Mouse (Mus musculus): ENCODE results near the gene Fndc3a. TPM values are rescaled to one million over a fixed set of nuclear protein-coding genes. Genes with fewer than 3 reads are reported as not detected.

The Fndc3a gene
- polyA plus RNA-seq, 1 experiment from 2014 or later = 48.1 TPM

- H3K4me2 ChIP-seq = no peak overlapping the region
- no peaks in the 10 kb centered on the region for H3K27me3 ChIP-seq
- no peak overlapping the region for H3K27ac ChIP-seq
- no peak overlapping the region for H3K9ac ChIP-seq
- 95% methylated on average over 3 of the region's 3 CpGs for WGBS
- no peaks in the 10 kb centered on the region for H3K9me3 ChIP-seq
- no peaks in the 10 kb centered on the region for H3K4me1 ChIP-seq
- H3K4me3 ChIP-seq = no peak overlapping the region
- H3K36me3 ChIP-seq = no peaks in the 10 kb centered on the region
- no peak for ATAC-seq (ENCODE audit: insufficient number of reproducible peaks, insufficient read depth, low FRiP score, low TSS enrichment, low read depth)
Observed at GRCm38 (mm10) chr14:72490367-72490766, 219.4 kb downstream of the Fndc3a start.

Other genes starting within 250 kb of the Fndc3a start
- not detected in 2 replicates for gene Gm9195, start 218.2 kb downstream of the Fndc3a start, polyA plus RNA-seq (2015; fragmentation: Nextera tagmentation; extraction: Ambion mirVana)

All from embryonic facial prominence, embryonic 13.5 days (tissue).